Mouse (Mus musculus): ENCODE measurements around the gene Eps8l2. TPM values are rescaled to one million over a fixed set of nuclear protein-coding genes. Genes with fewer than 3 reads are reported as not detected.

The Eps8l2 gene
- polyA plus RNA-seq, 1 experiment from 2014 or later = 3.4 TPM

DNA sequence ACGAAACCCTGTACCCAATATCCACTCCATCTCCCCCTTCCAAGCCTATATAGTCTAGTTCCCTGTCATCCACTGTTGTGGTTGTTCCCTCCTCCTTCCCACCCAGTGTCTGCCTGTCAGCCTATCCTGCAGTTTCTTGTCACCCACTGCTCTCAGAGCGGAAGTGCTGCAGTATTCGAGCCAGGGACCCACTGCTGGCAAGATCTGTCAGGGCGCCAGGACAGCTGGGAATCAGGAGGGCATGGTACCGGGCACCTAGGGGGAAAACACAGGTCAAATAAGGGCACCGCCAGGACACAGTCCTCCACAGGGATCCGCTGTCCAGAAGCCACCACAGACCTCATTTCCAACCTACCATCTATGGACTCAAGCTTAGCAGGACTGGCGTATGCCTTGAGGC lies 72.0 kb downstream of the Eps8l2 start:
- Histone ChIP-seq H3K4me1 (ENCODE audit: control insufficient read depth, insufficient read depth, low read length) (no peaks in the 10 kb centered on the region), H3K9me3 (replicated peaks; ENCODE audit: control insufficient read depth, low read length) (no peaks in the 10 kb centered on the region), H3K4me2 (ENCODE audit: low read depth, low read length) (no peak overlapping the region), H3K36me3 (replicated peaks; ENCODE audit: control insufficient read depth, insufficient read depth, low read depth, low read length) (peaks cover 4% of the 10 kb centered on the region), H3K27me3 (ENCODE audit: control insufficient read depth, insufficient read depth, low read length) (no peaks in the 10 kb centered on the region), H3K9ac (replicated peaks; ENCODE audit: low read length) (no peak overlapping the region), H3K27ac (replicated peaks; ENCODE audit: low read depth, low read length) (no peak overlapping the region), H3K4me3 (ENCODE audit: low read depth, low read length) (no peak overlapping the region)
- 89% methylated on average over 8 of the region's 8 CpGs for WGBS
- DNase-seq (ENCODE audit: low spot score) (no peak), ATAC-seq (replicated peaks; ENCODE audit: insufficient number of reproducible peaks, low FRiP score, low TSS enrichment, low read depth) (no peak)

DNA sequence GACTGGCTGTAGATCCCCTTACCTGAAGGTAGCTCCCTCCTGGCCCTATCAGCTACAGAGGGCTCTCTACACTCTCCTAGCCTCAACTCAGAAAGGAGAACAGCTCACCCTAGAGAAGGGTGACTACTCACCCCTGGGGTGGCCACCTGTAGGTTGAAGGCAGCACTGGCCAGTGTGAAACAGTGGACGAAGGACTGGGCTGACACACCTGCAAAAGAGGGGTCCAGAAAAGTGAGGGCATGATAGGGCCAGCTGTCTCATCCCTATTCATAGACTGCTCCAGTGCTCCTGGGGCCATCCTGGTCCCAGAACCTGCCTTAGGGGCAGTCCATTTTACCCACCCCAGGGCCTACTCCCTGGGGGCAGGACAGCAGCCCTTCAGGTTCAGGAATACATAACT lies 73.0 kb downstream of the Eps8l2 start:
- no peak overlapping the region for H3K4me2 ChIP-seq (ENCODE audit: low read depth, low read length)
- peaks cover 4% of the 10 kb centered on the region for H3K36me3 ChIP-seq (replicated peaks; ENCODE audit: control insufficient read depth, insufficient read depth, low read depth, low read length)
- no peaks in the 10 kb centered on the region for H3K4me1 ChIP-seq (ENCODE audit: control insufficient read depth, insufficient read depth, low read length)
- ATAC-seq (replicated peaks; ENCODE audit: insufficient number of reproducible peaks, low FRiP score, low TSS enrichment, low read depth) = no peak
- H3K27ac ChIP-seq (replicated peaks; ENCODE audit: low read depth, low read length) = no peak overlapping the region
- H3K9me3 ChIP-seq (replicated peaks; ENCODE audit: control insufficient read depth, low read length) = no peaks in the 10 kb centered on the region
- no peak for DNase-seq (ENCODE audit: low spot score)
- no peak overlapping the region for H3K9ac ChIP-seq (replicated peaks; ENCODE audit: low read length)
- 96% methylated on average over 1 of the region's 1 CpGs for WGBS
- no peak overlapping the region for H3K4me3 ChIP-seq (ENCODE audit: low read depth, low read length)
- H3K27me3 ChIP-seq (ENCODE audit: control insufficient read depth, insufficient read depth, low read length) = no peaks in the 10 kb centered on the region

Other genes starting within 250 kb of the Eps8l2 start
- 1.6 and 1.8 TPM in 2 replicates for gene Sigirr, start 238.3 kb upstream of the Eps8l2 start, polyA plus RNA-seq (2014; fragmentation: Nextera tagmentation; extraction: Ambion mirVana)
- 1.2 and 1.3 TPM in 2 replicates for gene Ano9, start 221.1 kb upstream of the Eps8l2 start, polyA plus RNA-seq (2014; fragmentation: Nextera tagmentation; extraction: Ambion mirVana)
- 67.3 and 69.6 TPM in 2 replicates for gene Ptdss2, start 216.5 kb upstream of the Eps8l2 start, polyA plus RNA-seq (2014; fragmentation: Nextera tagmentation; extraction: Ambion mirVana)
- gene Rnh1, start 166.0 kb upstream of the Eps8l2 start, polyA plus RNA-seq (2014; fragmentation: Nextera tagmentation; extraction: Ambion mirVana) = 82.0 and 93.5 TPM in 2 replicates
- gene Hras, start 144.9 kb upstream of the Eps8l2 start, polyA plus RNA-seq (2014; fragmentation: Nextera tagmentation; extraction: Ambion mirVana) = 91.4 and 91.7 TPM in 2 replicates
- 8.2 and 8.7 TPM in 2 replicates for gene Lrrc56, start 144.7 kb upstream of the Eps8l2 start, polyA plus RNA-seq (2014; fragmentation: Nextera tagmentation; extraction: Ambion mirVana)
- gene Lmntd2, start 124.8 kb upstream of the Eps8l2 start, polyA plus RNA-seq (2014; fragmentation: Nextera tagmentation; extraction: Ambion mirVana) = 2.5 and 2.6 TPM in 2 replicates
- gene Rassf7, start 123.0 kb upstream of the Eps8l2 start, polyA plus RNA-seq (2014; fragmentation: Nextera tagmentation; extraction: Ambion mirVana) = 33.0 and 34.5 TPM in 2 replicates
- gene Phrf1, start 110.1 kb upstream of the Eps8l2 start, polyA plus RNA-seq (2014; fragmentation: Nextera tagmentation; extraction: Ambion mirVana) = 63.4 and 76.7 TPM in 2 replicates
- gene Irf7, start 72.4 kb upstream of the Eps8l2 start, polyA plus RNA-seq (2014; fragmentation: Nextera tagmentation; extraction: Ambion mirVana) = 0.46 and 0.66 TPM in 2 replicates
- gene Cdhr5, start 62.1 kb upstream of the Eps8l2 start, polyA plus RNA-seq (2014; fragmentation: Nextera tagmentation; extraction: Ambion mirVana) = not detected in 2 replicates
- 4.5 and 6.7 TPM in 2 replicates for gene Sct, start 59.7 kb upstream of the Eps8l2 start, polyA plus RNA-seq (2014; fragmentation: Nextera tagmentation; extraction: Ambion mirVana)
- 0.62 and 0.89 TPM in 2 replicates for gene Drd4, start 46.9 kb upstream of the Eps8l2 start, polyA plus RNA-seq (2014; fragmentation: Nextera tagmentation; extraction: Ambion mirVana)
- gene Deaf1, start 11.2 kb upstream of the Eps8l2 start, polyA plus RNA-seq (2014; fragmentation: Nextera tagmentation; extraction: Ambion mirVana) = 53.9 and 60.8 TPM in 2 replicates
- 24.0 and 26.6 TPM in 2 replicates for gene Tmem80, start 11.1 kb upstream of the Eps8l2 start, polyA plus RNA-seq (2014; fragmentation: Nextera tagmentation; extraction: Ambion mirVana)
- 340 and 364 TPM in 2 replicates for gene Taldo1, start 53.3 kb downstream of the Eps8l2 start, polyA plus RNA-seq (2014; fragmentation: Nextera tagmentation; extraction: Ambion mirVana)
- 44.6 and 51.0 TPM in 2 replicates for gene Gatd1, start 75.3 kb downstream of the Eps8l2 start, polyA plus RNA-seq (2014; fragmentation: Nextera tagmentation; extraction: Ambion mirVana)
- 2.5 and 3.7 TPM in 2 replicates for gene Cend1, start 90.6 kb downstream of the Eps8l2 start, polyA plus RNA-seq (2014; fragmentation: Nextera tagmentation; extraction: Ambion mirVana)
- 27.4 and 30.4 TPM in 2 replicates for gene Slc25a22, start 99.0 kb downstream of the Eps8l2 start, polyA plus RNA-seq (2014; fragmentation: Nextera tagmentation; extraction: Ambion mirVana)
- 9.1 and 10.1 TPM in 2 replicates for gene Pidd1, start 105.1 kb downstream of the Eps8l2 start, polyA plus RNA-seq (2014; fragmentation: Nextera tagmentation; extraction: Ambion mirVana)
- 1,064 and 1,069 TPM in 2 replicates for gene Rplp2, start 108.5 kb downstream of the Eps8l2 start, polyA plus RNA-seq (2014; fragmentation: Nextera tagmentation; extraction: Ambion mirVana)
- gene Pnpla2, start 116.3 kb downstream of the Eps8l2 start, polyA plus RNA-seq (2014; fragmentation: Nextera tagmentation; extraction: Ambion mirVana) = 10.5 and 11.1 TPM in 2 replicates
- gene Cracr2b, start 122.2 kb downstream of the Eps8l2 start, polyA plus RNA-seq (2014; fragmentation: Nextera tagmentation; extraction: Ambion mirVana) = 3.5 and 4.8 TPM in 2 replicates
- 39.2 and 42.4 TPM in 2 replicates for gene Cd151, start 128.5 kb downstream of the Eps8l2 start, polyA plus RNA-seq (2014; fragmentation: Nextera tagmentation; extraction: Ambion mirVana)
- gene Polr2l, start 136.3 kb downstream of the Eps8l2 start, polyA plus RNA-seq (2014; fragmentation: Nextera tagmentation; extraction: Ambion mirVana) = 60.6 and 67.2 TPM in 2 replicates
- 24.8 and 27.3 TPM in 2 replicates for gene Tspan4, start 136.4 kb downstream of the Eps8l2 start, polyA plus RNA-seq (2014; fragmentation: Nextera tagmentation; extraction: Ambion mirVana)
- gene Chid1, start 201.0 kb downstream of the Eps8l2 start, polyA plus RNA-seq (2014; fragmentation: Nextera tagmentation; extraction: Ambion mirVana) = 25.8 and 28.0 TPM in 2 replicates
- gene Ap2a2, start 223.3 kb downstream of the Eps8l2 start, polyA plus RNA-seq (2014; fragmentation: Nextera tagmentation; extraction: Ambion mirVana) = 68.8 and 74.7 TPM in 2 replicates